Mouse (Mus musculus) liver, adult 2 months (tissue): ENCODE measurements around the gene Fzd4.

ENCODE experiments used
- CTCF ChIP-seq: fragments of 200-500 bp; IDR thresholded peaks from 2 replicates; pipeline ENCODE4 v1.5.1; 2011; ENCODE audit warnings: low read depth, low read length, control low read depth
- POLR2A ChIP-seq: fragments of 200-500 bp; IDR thresholded peaks from 2 replicates; pipeline ENCODE4 v1.6.1; 2011; ENCODE audit warnings: low read length, control low read depth; ENCODE audit not compliant: insufficient read depth; ENCODE audit errors: extremely low read depth

DNA sequence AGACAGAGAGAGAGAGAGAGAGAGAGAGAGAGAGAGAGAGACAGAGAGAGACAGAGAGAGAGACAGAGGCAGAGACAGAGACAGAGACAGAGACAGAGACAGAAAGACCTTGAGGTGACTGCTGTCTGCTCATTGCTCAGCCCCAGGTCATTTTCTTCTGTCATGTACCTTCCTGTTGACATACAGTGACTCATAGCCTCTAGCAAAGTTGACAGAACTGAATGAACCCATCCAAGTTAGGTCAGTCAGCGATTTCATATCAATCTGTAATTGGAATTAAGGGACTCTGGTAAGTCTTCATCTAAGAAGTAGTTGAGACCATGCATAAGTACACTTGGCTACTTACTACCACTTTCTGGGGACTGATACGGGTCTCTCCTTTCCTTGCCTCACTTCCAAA is 27.0 kb downstream of the Fzd4 start:
- no peak for TF ChIP-seq POLR2A
- TF ChIP-seq CTCF = no peak
